Mouse (Mus musculus) thymus, adult 2 months (tissue): Measurements from ENCODE around the gene Fbxl16. TPM values are rescaled to one million over a fixed set of nuclear protein-coding genes. Genes with fewer than 3 reads are reported as not detected.

Source experiments
- DNase-seq: peaks from one replicate; pipeline ENCODE4 v3.0.0; 2021
- H3K27ac ChIP-seq: fragments of 200-500 bp; 2 replicates; pipeline ENCODE4 v1.5.1; 2012; ENCODE audit warnings: low read length, control low read depth; ENCODE audit not compliant: control insufficient read depth, insufficient read depth
- H3K27me3 ChIP-seq: fragments of 200-500 bp; 2 replicates; pipeline ENCODE4 v1.6.1; 2012; ENCODE audit warnings: mild to moderate bottlenecking, low read length, moderate library complexity, mixed read lengths; ENCODE audit not compliant: control insufficient read depth, insufficient read depth
- H3K36me3 ChIP-seq: fragments of 200-500 bp; 2 replicates; pipeline ENCODE4 v1.6.1; 2012; ENCODE audit warnings: mild to moderate bottlenecking, low read length, moderate library complexity; ENCODE audit not compliant: control insufficient read depth, insufficient read depth
- H3K4me1 ChIP-seq: fragments of 200-500 bp; replicated peaks from 2 replicates; pipeline ENCODE4 v1.6.1; 2012; ENCODE audit warnings: low read length; ENCODE audit not compliant: control insufficient read depth, insufficient read depth
- H3K4me3 ChIP-seq: fragments of 200-500 bp; 2 replicates; pipeline ENCODE4 v1.5.1; 2012; ENCODE audit warnings: mild to moderate bottlenecking, low read length, control low read depth, moderate library complexity; ENCODE audit not compliant: control insufficient read depth, insufficient read depth
- CTCF ChIP-seq: fragments of 200-500 bp; IDR thresholded peaks from 2 replicates; pipeline ENCODE4 v1.5.1; 2012; ENCODE audit warnings: mild to moderate bottlenecking, control low read depth, low read length, moderate library complexity, borderline replicate concordance; ENCODE audit not compliant: control insufficient read depth, poor library complexity, insufficient read depth; ENCODE audit errors: extremely low read depth
- POLR2A ChIP-seq: fragments of 200-500 bp; IDR thresholded peaks from 2 replicates; pipeline ENCODE4 v1.6.1; 2012; ENCODE audit warnings: mild to moderate bottlenecking, low read length, control low read depth, moderate library complexity; ENCODE audit not compliant: control insufficient read depth, poor library complexity, insufficient read depth; ENCODE audit errors: extremely low read depth
- WGBS: fragments of 180-500 bp; shearing (Covaris S2); methylation state at CpG from one replicate; pipeline ENCODE4 v1.1.7; 2018; 5-methylcytosine and 5-hydroxymethylcytosine counted together
- polyA plus RNA-seq: library from polyadenylated mRNA; depleted of rRNA; stranded (reverse); fragments of >200 nt; gene quantifications from 2 replicates; pipeline ENCODE4 v1.2.3, GENCODE M21; 2012

The Fbxl16 gene
- polyA plus RNA-seq, 1 experiment: 0.61 TPM

DNA sequence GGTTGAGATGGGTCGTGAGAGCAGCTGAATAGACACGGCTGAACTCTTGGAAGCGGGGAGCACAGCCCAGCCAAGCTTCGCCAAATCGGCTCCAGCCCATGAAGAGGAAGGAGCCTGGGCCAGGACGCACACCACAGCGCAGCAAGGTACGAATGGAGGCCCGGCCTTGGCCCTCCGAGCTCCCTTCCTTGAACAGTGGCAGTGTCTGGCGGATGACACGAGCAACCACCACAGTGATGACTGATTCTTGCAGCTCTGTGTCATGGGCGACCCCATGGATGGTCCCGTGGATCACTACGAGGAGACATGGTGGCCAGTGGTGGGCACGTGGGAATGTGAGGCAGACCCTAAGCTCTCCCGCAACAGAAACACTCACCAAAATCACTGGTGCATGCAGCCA lies 13.9 kb upstream of the Fbxl16 start:
- peaks cover 38% of the 10 kb centered on the region for H3K4me1 ChIP-seq
- no peaks in the 10 kb centered on the region for H3K36me3 ChIP-seq
- 96% methylated on average over 17 of the region's 17 CpGs for WGBS
- H3K27ac ChIP-seq: no peak overlapping the region
- no peak for TF ChIP-seq CTCF
- TF ChIP-seq POLR2A: no peak
- no peak for DNase-seq
- no peaks in the 10 kb centered on the region for H3K27me3 ChIP-seq
- no peak overlapping the region for H3K4me3 ChIP-seq

DNA sequence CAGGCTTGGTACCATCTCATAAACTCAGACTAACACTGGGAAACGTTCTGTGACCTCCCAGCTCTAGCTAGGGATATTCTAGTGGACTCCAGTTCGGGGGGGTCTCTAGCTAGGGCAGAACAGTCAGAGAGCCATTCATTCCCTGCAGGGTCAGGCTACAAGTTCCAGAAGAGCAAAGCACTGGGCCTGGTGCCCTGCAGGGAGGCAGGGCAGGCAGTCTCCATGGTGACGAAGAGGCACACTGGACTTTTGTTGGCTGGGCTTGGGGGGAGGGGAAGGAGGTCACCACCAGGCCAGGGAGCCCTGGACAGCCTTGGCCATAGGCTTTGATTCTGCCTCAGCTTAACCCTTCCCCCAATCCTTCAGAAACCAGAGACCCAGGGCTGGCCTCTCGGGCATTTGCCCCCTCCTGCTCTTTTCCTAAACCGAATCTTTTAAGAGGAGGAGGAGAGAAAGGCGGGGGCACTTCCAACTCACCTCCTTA lies 13.2 kb upstream of the Fbxl16 start, which contains the start of gene AC134908.4:
Gene AC134908.4, minus strand, starts transcription at position 51 of the 484 bp plus-strand sequence.
- Histone ChIP-seq H3K4me3 (peak within 1 kb of the TSS; percentile 95), H3K36me3 (no peaks in the 10 kb centered on the region), H3K27ac (no peak within 1 kb of the TSS), H3K27me3 (no peaks in the 10 kb centered on the region), H3K4me1 (peaks cover 38% of the 10 kb centered on the region)
- no peak for DNase-seq
- WGBS: 67% methylated on average over 6 of the region's 6 CpGs
- TF ChIP-seq CTCF: no peak
- TF ChIP-seq POLR2A: no peak

DNA sequence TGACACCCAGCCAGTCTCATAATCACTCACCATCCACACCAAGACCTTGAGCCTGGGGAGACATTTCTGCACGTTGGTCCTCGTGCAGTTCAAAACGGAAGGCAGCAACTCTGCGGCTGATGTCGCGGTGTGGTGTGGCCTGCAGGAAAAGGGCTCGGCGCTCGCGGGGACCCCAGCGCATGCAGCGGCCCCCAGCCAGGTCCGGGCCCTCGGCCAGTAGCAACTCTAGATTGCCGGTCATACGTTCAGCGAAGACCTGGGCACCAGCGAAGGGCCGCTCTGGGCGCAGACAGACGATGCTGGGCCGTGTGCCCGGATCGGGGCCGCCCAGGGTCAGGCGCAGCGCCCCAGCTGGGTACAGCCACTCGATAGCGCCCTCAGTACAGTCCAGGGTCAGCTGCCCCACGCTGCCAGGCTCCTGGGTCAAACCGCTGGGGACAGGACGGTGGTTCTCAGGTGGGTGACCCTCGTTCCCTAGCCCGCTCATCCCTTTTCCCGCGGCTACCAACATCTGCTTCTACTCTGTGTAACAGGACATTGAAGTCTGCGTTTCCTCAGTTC lies 12.6 kb upstream of the Fbxl16 start:
- Histone ChIP-seq H3K27ac (no peak overlapping the region), H3K4me1 (peaks cover 36% of the 10 kb centered on the region), H3K4me3 (peak overlapping the region; percentile 95), H3K36me3 (no peaks in the 10 kb centered on the region), H3K27me3 (no peaks in the 10 kb centered on the region)
- TF ChIP-seq CTCF: no peak
- under 1% methylated on average over 37 of the region's 37 CpGs for WGBS
- DNase-seq: peak; percentile 34

DNA sequence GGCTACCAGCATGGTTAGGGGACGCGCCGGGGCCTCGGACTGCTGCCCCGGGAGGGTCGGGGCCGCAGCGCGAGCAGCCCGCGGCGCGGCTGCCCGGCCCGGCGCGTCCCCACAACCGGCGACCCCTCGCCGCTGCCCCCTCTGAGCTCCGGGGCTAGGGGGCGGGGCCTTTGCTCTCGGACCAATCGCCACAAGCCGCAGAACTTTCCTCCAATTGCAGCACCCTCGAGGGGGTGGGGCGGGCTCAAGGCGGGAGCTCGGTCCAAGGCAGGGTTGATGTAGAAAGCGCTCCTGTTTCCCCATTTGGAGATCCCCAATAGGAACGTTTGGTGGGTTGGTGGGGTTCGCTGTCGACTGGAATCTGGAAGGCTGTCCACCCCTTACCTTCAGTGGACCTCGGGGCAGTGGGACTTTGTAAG lies 11.9 kb upstream of the Fbxl16 start, which contains the start of gene Metrn:
Gene Metrn, minus strand, starts transcription at position 186 of the 419 bp plus-strand sequence.
- WGBS: under 1% methylated on average over 35 of the region's 35 CpGs
- peak; percentile 94 for DNase-seq
- Histone ChIP-seq H3K27ac (no peak within 1 kb of the TSS), H3K4me3 (peak within 1 kb of the TSS; percentile 95), H3K4me1 (peaks cover 31% of the 10 kb centered on the region), H3K36me3 (no peaks in the 10 kb centered on the region), H3K27me3 (no peaks in the 10 kb centered on the region)
- TF ChIP-seq POLR2A: peak; percentile 73
- 0 out of 2 replicates have a peak, but pooled peaks have one; percentile 35 for TF ChIP-seq CTCF

DNA sequence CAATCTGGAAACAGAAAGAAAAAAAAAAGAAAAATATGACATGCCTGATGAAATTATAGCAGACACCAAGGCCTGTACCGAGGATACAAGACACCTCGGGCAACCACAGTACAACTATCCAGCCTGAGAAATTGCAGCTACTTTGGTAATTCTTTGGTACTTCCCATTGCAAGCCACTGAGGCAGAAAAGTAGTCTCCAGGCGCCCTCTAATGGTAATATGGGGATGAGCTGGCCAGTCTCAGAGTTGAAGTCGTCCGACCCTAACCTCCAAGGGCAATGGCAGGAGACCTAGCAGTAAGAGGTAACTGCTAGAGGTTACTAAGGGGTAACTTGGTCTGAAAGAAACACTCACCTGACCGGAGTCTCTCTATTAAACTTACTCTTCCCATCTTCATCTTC lies 7.9 kb upstream of the Fbxl16 start:
- DNase-seq: peak; percentile 73
- H3K27ac ChIP-seq: no peak overlapping the region
- peaks cover 8% of the 10 kb centered on the region for H3K4me1 ChIP-seq
- TF ChIP-seq CTCF: no peak
- TF ChIP-seq POLR2A: no peak
- no peaks in the 10 kb centered on the region for H3K27me3 ChIP-seq
- H3K4me3 ChIP-seq: no peak overlapping the region
- WGBS: 8% methylated on average over 6 of the region's 6 CpGs
- H3K36me3 ChIP-seq: no peaks in the 10 kb centered on the region

DNA sequence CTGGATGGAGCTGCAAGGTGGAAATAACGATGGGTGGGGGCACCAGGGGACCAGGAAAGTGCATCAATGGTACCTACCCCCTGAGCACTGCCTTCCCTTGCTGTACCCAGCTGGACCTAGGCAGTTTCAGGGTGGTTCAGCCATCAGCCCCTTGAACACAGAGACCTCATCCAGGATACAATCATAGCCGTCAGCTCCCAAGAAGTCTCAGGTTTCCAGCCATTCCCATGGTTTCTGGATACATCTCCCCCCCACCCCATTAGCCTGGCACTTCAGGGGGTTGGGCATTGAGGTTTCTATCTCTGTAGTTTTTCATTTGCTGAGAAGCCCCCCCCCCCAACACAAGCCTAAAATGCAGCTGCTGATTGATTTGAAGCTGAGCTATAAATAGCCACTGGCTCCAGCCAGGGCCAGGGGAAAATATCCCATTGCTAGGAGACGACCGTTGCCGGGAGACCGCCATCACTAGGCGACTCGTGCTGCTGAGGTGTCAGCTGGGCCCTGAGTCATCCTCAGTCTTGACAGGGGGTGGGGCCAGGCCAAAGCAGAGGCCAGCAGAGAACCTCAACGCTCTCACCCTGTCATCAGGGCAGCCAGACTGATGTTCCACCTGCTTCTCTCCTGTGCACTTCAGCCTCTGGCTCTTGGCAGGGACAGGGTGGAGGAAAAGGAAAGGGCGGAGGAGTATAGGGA lies 5.9 kb upstream of the Fbxl16 start:
- H3K27me3 ChIP-seq: no peaks in the 10 kb centered on the region; the same call in 1 of the 2 replicates
- no peak overlapping the region for H3K4me3 ChIP-seq
- DNase-seq: no peak
- no peaks in the 10 kb centered on the region for H3K4me1 ChIP-seq
- H3K36me3 ChIP-seq: no peaks in the 10 kb centered on the region
- no peak overlapping the region for H3K27ac ChIP-seq
- TF ChIP-seq POLR2A (no peak), CTCF (no peak)
- WGBS: 15% methylated on average over 10 of the region's 10 CpGs
